Mouse (Mus musculus) hindbrain, postnatal 0 days (tissue): ENCODE measurements around the gene Mettl7a1. TPM values are rescaled to one million over a fixed set of nuclear protein-coding genes. Genes with fewer than 3 reads are reported as not detected.
"Not testable (repeated sequence)": the region's sequence is repeated elsewhere in the genome, so short reads cannot be mapped to it uniquely, and the experiment has no call there.

Experiments used
- ATAC-seq: fragments of 200-750 bp; cut with Nextera tagmentation; 2 replicates; pipeline ENCODE4 v1.8.0; 2017; ENCODE audit warnings: mild to moderate bottlenecking, moderate TSS enrichment, moderate library complexity
- DNase-seq: peaks from one replicate; pipeline ENCODE4 v3.0.0-alpha.2; 2015; ENCODE audit warnings: low spot score
- H3K27ac ChIP-seq: fragments of 300-500 bp; sonication (generic); 2 replicates; pipeline ENCODE4 v1.5.1; 2014; ENCODE audit warnings: mild to moderate bottlenecking
- H3K27me3 ChIP-seq: fragments of 300-500 bp; sonication (generic); 2 replicates; pipeline ENCODE4 v1.6.1; 2014; ENCODE audit warnings: low read length, mixed read lengths; ENCODE audit not compliant: insufficient read depth
- H3K36me3 ChIP-seq: fragments of 300-500 bp; sonication (generic); 2 replicates; pipeline ENCODE4 v1.6.1; 2014; ENCODE audit warnings: low read length, mixed read lengths; ENCODE audit not compliant: insufficient read depth
- H3K4me1 ChIP-seq: fragments of 300-500 bp; sonication (generic); 2 replicates; pipeline ENCODE4 v1.6.1; 2014; ENCODE audit warnings: antibody characterized with exemption, low read length, mixed read lengths; ENCODE audit not compliant: insufficient read depth
- H3K4me2 ChIP-seq: fragments of 300-500 bp; sonication (generic); 2 replicates; pipeline ENCODE4 v1.6.1; 2014; ENCODE audit warnings: low read depth, mild to moderate bottlenecking, low read length, moderate library complexity, mixed read lengths
- H3K4me3 ChIP-seq: fragments of 300-500 bp; sonication (generic); 2 replicates; pipeline ENCODE4 v1.5.1; 2014; ENCODE audit warnings: low read length
- H3K9ac ChIP-seq: fragments of 300-500 bp; sonication (generic); replicated peaks from 2 replicates; pipeline ENCODE4 v1.6.1; 2014; ENCODE audit warnings: mild to moderate bottlenecking, low read length, moderate library complexity, mixed read lengths
- H3K9me3 ChIP-seq: fragments of 300-500 bp; sonication (generic); 2 replicates; pipeline ENCODE4 v1.6.1; 2016; ENCODE audit warnings: low read length, mixed read lengths
- CTCF ChIP-seq: IDR thresholded peaks from 2 replicates; pipeline ENCODE4 v1.5.1; 2016; ENCODE audit warnings: antibody characterized with exemption, control low read depth, low read depth
- WGBS: fragments of 180-500 bp; shearing (Covaris S2); extraction: QIAGEN DNeasy Blood & Tissue Kit; methylation state at CpG from one replicate; pipeline ENCODE4 v1.1.7; 2014; 5-methylcytosine and 5-hydroxymethylcytosine counted together
- polyA plus RNA-seq: library from polyadenylated mRNA; unstranded; fragments of >200 nt; fragmentation: Nextera tagmentation; extraction: Ambion mirVana; gene quantifications from 2 replicates; pipeline ENCODE4 v1.2.1, GENCODE M21; 2015
- total RNA-seq: library from RNA; depleted of rRNA; stranded (reverse); fragments of >200 nt; gene quantifications from 2 replicates; pipeline ENCODE4 v1.2.3, GENCODE M21; 2014; rRNA removed

The Mettl7a1 gene
- total RNA-seq (4.9 and 9.3 TPM in 2 replicates), polyA plus RNA-seq (1.8 and 2.6 TPM in 2 replicates)

- Histone ChIP-seq H3K9me3 (no peaks in the 10 kb centered on the region), H3K9ac (peak within 1 kb of the TSS; percentile 58), H3K4me2 (peak within 1 kb of the TSS; percentile 79), H3K4me3 (peak within 1 kb of the TSS; percentile 44), H3K27me3 (no peaks in the 10 kb centered on the region), H3K27ac (peak within 1 kb of the TSS; percentile 83), H3K36me3 (no peaks in the 10 kb centered on the region), H3K4me1 (no peaks in the 10 kb centered on the region)
- ATAC-seq (peak; percentile 83), DNase-seq (peak; percentile 92)
- no peak for TF ChIP-seq CTCF
- WGBS = 3% methylated on average over 25 of the region's 30 CpGs
Measured at GRCm38 (mm10) chr15:100304019-100304991, at the start of gene Mettl7a1. Gene Mettl7a1 (plus strand): TSS chr15:100304140.

GRCm38 (mm10) chr15:100256386-100256785 is 47.6 kb upstream of the Mettl7a1 start:
- peaks cover 44% of the 10 kb centered on the region for H3K36me3 ChIP-seq
- no peaks in the 10 kb centered on the region for H3K9me3 ChIP-seq

GRCm38 (mm10) chr15:100257305-100257704 is 46.6 kb upstream of the Mettl7a1 start:
- ATAC-seq = no peak
- H3K27me3 ChIP-seq = no peaks in the 10 kb centered on the region
- DNase-seq = no peak
- no peak overlapping the region for H3K4me3 ChIP-seq
- TF ChIP-seq CTCF = no peak
- H3K27ac ChIP-seq = no peak overlapping the region
- H3K9me3 ChIP-seq = no peaks in the 10 kb centered on the region
- H3K4me1 ChIP-seq = no peaks in the 10 kb centered on the region
- WGBS = 81% methylated on average over 5 of the region's 5 CpGs
- peaks cover 42% of the 10 kb centered on the region for H3K36me3 ChIP-seq
- H3K4me2 ChIP-seq = no peak overlapping the region
- H3K9ac ChIP-seq = no peak overlapping the region

More at GRCm38 (mm10) chr15:100256386-100256785, 47.6 kb upstream of the Mettl7a1 start:
- no peaks in the 10 kb centered on the region for H3K27me3 ChIP-seq
- WGBS = 92% methylated on average over 6 of the region's 6 CpGs
- H3K4me2 ChIP-seq = no peak overlapping the region
- no peak overlapping the region for H3K9ac ChIP-seq
- no peak for TF ChIP-seq CTCF
- H3K4me1 ChIP-seq = no peaks in the 10 kb centered on the region
- H3K27ac ChIP-seq = no peak overlapping the region
- no peak for ATAC-seq
- DNase-seq = no peak
- no peak overlapping the region for H3K4me3 ChIP-seq

- Histone ChIP-seq H3K36me3 (peaks cover 32% of the 10 kb centered on the region), H3K4me3 (no peak overlapping the region), H3K27ac (no peak overlapping the region), H3K4me2 (no peak overlapping the region), H3K9me3 (no peaks in the 10 kb centered on the region), H3K4me1 (no peaks in the 10 kb centered on the region), H3K27me3 (no peaks in the 10 kb centered on the region), H3K9ac (no peak overlapping the region)
- TF ChIP-seq CTCF = no peak
- DNase-seq = no peak
- WGBS = 94% methylated on average over 7 of the region's 7 CpGs
- ATAC-seq = no peak
Measured at GRCm38 (mm10) chr15:100258646-100259425, 45.1 kb upstream of the Mettl7a1 start.

- not testable (repeated sequence) for H3K9me3 ChIP-seq, H3K4me2 ChIP-seq, ATAC-seq, H3K27me3 ChIP-seq, H3K4me3 ChIP-seq, DNase-seq, H3K27ac ChIP-seq, H3K9ac ChIP-seq, H3K4me1 ChIP-seq
- peaks cover 17% of the 10 kb centered on the region for H3K36me3 ChIP-seq
- WGBS = 89% methylated on average over 5 of the region's 7 CpGs
Measured at GRCm38 (mm10) chr15:100260351-100260750, 43.6 kb upstream of the Mettl7a1 start.

GRCm38 (mm10) chr15:100263246-100263905 is 40.6 kb upstream of the Mettl7a1 start:
- no peak overlapping the region for H3K4me2 ChIP-seq
- no peaks in the 10 kb centered on the region for H3K27me3 ChIP-seq
- 17% methylated on average over 4 of the region's 4 CpGs for WGBS
- ATAC-seq (no peak; the same call in 1 of the 2 replicates), DNase-seq (peak; percentile 71)
- H3K9me3 ChIP-seq = no peaks in the 10 kb centered on the region
- no peaks in the 10 kb centered on the region for H3K4me1 ChIP-seq
- no peak overlapping the region for H3K27ac ChIP-seq
- H3K4me3 ChIP-seq = no peak overlapping the region
- no peak overlapping the region for H3K9ac ChIP-seq
- peaks cover 5% of the 10 kb centered on the region for H3K36me3 ChIP-seq
- TF ChIP-seq CTCF = peak; percentile 67
